Mouse (Mus musculus) left cerebral cortex, postnatal 36 days (tissue): ENCODE data around the gene Hist1h3h. TPM values are rescaled to one million over a fixed set of nuclear protein-coding genes. Genes with fewer than 3 reads are reported as not detected.

Experiments
- DNase-seq, 2 experiments: peaks; one replicate each; pipeline ENCODE4 v3.0.0; 2021 to 2022; ENCODE audit warnings: low spot score in 2 of 2, mixed read lengths in 1 of 2
- intact Hi-C: fragments of 180-260 bp; cut with DNase I; formaldehyde crosslinking; loops from one replicate; pipeline ENCODE4 v1.15.1; 2025
- total RNA-seq, 2 experiments: library from RNA; stranded (reverse); gene quantifications; 2 replicates each; pipeline ENCODE4 v1.2.3; 2021

Hist1h3h gene
- total RNA-seq, 2 experiments from 2014 or later, result 73.2 to 76.4 TPM

GRCm38 (mm10) chr13:21722373-21722925 is 5.0 kb downstream of the Hist1h3h start:
- intact Hi-C loops, result loop anchor here (10.0 kb wide), 1 partner anchor 1962 kb away; the partner anchor contains the start of genes Hist1h2ac and Hist1h2bc
- no peak for DNase-seq

GRCm38 (mm10) chr13:21722993-21723836 is 5.8 kb downstream of the Hist1h3h start:
- no peak for DNase-seq
- intact Hi-C loops, result loop anchor here (10.0 kb wide), 1 partner anchor 1962 kb away; the partner anchor contains the start of genes Hist1h2ac and Hist1h2bc

GRCm38 (mm10) chr13:21727948-21728572 is 10.6 kb downstream of the Hist1h3h start:
- intact Hi-C loops, result loop anchor here (10.0 kb wide), 1 partner anchor 1957 kb away; the partner anchor contains the start of genes Hist1h2ac and Hist1h2bc
- no peak for DNase-seq

- DNase-seq, result no peak
- intact Hi-C loops, result loop anchor here (10.0 kb wide), 1 partner anchor 1955 kb away; the partner anchor contains the start of genes Hist1h2ac and Hist1h2bc
Measured at GRCm38 (mm10) chr13:21729544-21729943, 12.1 kb downstream of the Hist1h3h start.

GRCm38 (mm10) chr13:21733466-21733865 is 16.0 kb downstream of the Hist1h3h start:
- intact Hi-C loops, result loop anchor here (2.0 kb wide), 1 partner anchor 19 kb away; no protein-coding TSS in a partner anchor
- no peak for DNase-seq

- DNase-seq, result peak; percentile 57 to 59
- intact Hi-C loops, result loop anchor here (1.0 kb wide), 1 partner anchor 17 kb away; no protein-coding TSS in a partner anchor
Measured at GRCm38 (mm10) chr13:21734010-21734905, 16.8 kb downstream of the Hist1h3h start.

- intact Hi-C loops, result loop anchor here (1.0 kb wide), 1 partner anchor 16 kb away; no protein-coding TSS in a partner anchor
- DNase-seq, result peak; percentile 75 to 78
Measured at GRCm38 (mm10) chr13:21734906-21735767, 17.7 kb downstream of the Hist1h3h start, which contains the start of gene Hist1h4j. Gene Hist1h4j (plus strand): TSS chr13:21735064.

- intact Hi-C loops, result no loop called here
- DNase-seq, result no peak
Measured at GRCm38 (mm10) chr13:21745006-21745405, 27.5 kb downstream of the Hist1h3h start.

GRCm38 (mm10) chr13:21749387-21750158 is 32.1 kb downstream of the Hist1h3h start:
- DNase-seq, result no peak
- intact Hi-C loops, result loop anchor here (2.0 to 5.0 kb wide), 2 partner anchors 32 to 37 kb away; partner anchors contain the start of genes Hist1h2ai, Hist1h2an, Hist1h2bl and Hist1h2bp

GRCm38 (mm10) chr13:21750159-21751017 is 32.9 kb downstream of the Hist1h3h start, which contains the start of gene Hist1h4k:
Gene Hist1h4k (minus strand): TSS chr13:21750505.
- intact Hi-C loops, result loop anchor here (1.0 to 5.0 kb wide), 3 partner anchors 16 to 36 kb away; partner anchors contain the start of genes Hist1h2ai, Hist1h2an, Hist1h2bl and Hist1h2bp
- DNase-seq, result peak; percentile 94

- DNase-seq, result no peak
- intact Hi-C loops, result loop anchor here (1.0 to 5.0 kb wide), 3 partner anchors 17 to 35 kb away; partner anchors contain the start of genes Hist1h2ai, Hist1h2an, Hist1h2bl and Hist1h2bp
Measured at GRCm38 (mm10) chr13:21751417-21751816, 34.0 kb downstream of the Hist1h3h start.

GRCm38 (mm10) chr13:21751827-21752226 is 34.4 kb downstream of the Hist1h3h start:
- intact Hi-C loops, result loop anchor here (1.0 to 5.0 kb wide), 3 partner anchors 18 to 35 kb away; partner anchors contain the start of genes Hist1h2ai, Hist1h2an, Hist1h2bl and Hist1h2bp
- DNase-seq, result no peak

- intact Hi-C loops, result loop anchor here (5.0 kb wide), 1 partner anchor 35 kb away; the partner anchor contains the start of genes Hist1h2ai, Hist1h2bl and Hist1h3h
- DNase-seq, result no peak
Measured at GRCm38 (mm10) chr13:21752356-21752755, 34.9 kb downstream of the Hist1h3h start.

- intact Hi-C loops, result loop anchor here (5.0 kb wide), 1 partner anchor 36 kb away; the partner anchor contains the start of genes Hist1h2ai, Hist1h2bl and Hist1h3h
- DNase-seq, result no peak
Measured at GRCm38 (mm10) chr13:21753051-21753523, 35.6 kb downstream of the Hist1h3h start.
